Mouse (Mus musculus) urinary bladder, postnatal 14 days (tissue): ENCODE results near the gene Igfl3.

Source experiments
- DNase-seq: peaks from one replicate; pipeline ENCODE4 v3.0.0; 2021; ENCODE audit warnings: low spot score

Igfl3 gene

DNA sequence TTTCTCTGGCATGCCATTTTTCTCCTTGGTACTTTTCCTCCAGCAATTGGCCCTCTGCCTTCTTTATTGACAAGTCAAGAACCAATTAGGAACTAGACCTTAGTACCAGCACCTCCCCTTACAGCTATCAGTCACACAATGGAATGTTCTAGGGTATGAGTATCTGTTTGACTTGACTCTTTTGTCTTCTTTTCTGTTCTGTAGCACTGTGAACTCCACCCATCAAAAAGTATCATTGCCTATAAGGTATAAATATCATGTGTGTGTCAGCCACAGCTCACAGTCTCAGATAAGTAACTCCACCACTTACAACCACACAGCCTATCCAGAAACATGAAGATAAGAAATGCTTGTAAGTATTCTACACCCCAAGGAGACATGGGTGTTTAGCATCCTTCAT, at the start of gene Igfl3:
Gene Igfl3 (plus strand): TSS at position 301 of the 400 bp plus-strand sequence.
- no peak for DNase-seq

DNA sequence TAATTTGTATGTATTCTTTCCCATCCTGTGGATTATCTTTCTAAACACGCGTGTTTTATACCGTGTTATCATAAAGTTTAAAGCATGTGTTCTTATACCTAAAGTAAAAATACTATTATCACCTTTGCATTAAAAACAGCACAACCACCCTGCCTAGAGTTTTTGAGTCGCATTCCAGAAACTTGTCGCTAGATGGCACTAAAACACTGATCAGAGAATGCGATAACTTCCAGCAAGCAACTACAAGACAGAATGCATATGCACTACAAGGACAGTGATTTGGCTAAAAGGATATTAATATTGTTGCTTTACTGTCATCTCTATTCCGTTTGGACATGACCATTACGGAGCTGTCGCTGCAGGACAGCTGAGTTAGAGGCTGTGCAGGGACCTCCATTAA, 34.6 kb downstream of the Igfl3 start:
- DNase-seq = no peak

DNA sequence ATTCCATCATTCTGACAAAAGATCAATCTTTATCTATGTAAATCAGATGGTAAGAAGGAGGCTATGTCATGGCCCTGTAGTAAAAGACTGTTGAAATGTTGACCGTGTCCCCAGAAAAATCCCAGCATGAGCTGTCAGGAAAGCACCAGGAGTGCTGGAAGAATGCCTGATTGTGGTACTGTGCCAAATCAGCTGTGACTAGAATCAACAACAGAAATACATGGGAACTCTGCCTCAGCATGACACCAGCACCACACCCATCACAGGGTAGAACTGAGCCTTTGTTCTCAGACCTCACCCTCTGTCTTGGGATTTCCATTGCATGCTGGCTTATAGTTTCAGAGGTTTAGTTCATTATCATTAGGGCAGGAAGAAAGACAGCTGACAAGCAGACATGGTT, 38.4 kb downstream of the Igfl3 start:
- no peak for DNase-seq
